Mouse (Mus musculus) neural tube, embryonic 12.5 days (tissue): ENCODE measurements at regions not wholly inside any gene's neighbourhood (a gene's known extent, or its start where the extent isn't known, plus 50 kb on each side); places are given as distances from the start of the nearest gene placed in this dataset.

Experiments used
- ATAC-seq: fragments of 200-750 bp; cut with Nextera tagmentation; 2 replicates; pipeline ENCODE4 v1.8.0; 2017; ENCODE audit warnings: low read depth, mild to moderate bottlenecking, moderate TSS enrichment, moderate library complexity; ENCODE audit not compliant: low FRiP score
- H3K27ac ChIP-seq: fragments of 300-500 bp; sonication (generic); 2 replicates; pipeline ENCODE4 v1.5.1; 2016
- H3K27me3 ChIP-seq: fragments of 300-500 bp; sonication (generic); replicated peaks from 2 replicates; pipeline ENCODE4 v1.6.1; 2016; ENCODE audit warnings: mild to moderate bottlenecking
- H3K36me3 ChIP-seq: fragments of 300-500 bp; sonication (generic); 2 replicates; pipeline ENCODE4 v1.6.1; 2016; ENCODE audit warnings: mild to moderate bottlenecking
- H3K4me1 ChIP-seq: fragments of 300-500 bp; sonication (generic); 2 replicates; pipeline ENCODE4 v1.6.1; 2016
- H3K4me2 ChIP-seq: fragments of 300-500 bp; sonication (generic); replicated peaks from 2 replicates; pipeline ENCODE4 v1.6.1; 2016; ENCODE audit warnings: mild to moderate bottlenecking
- H3K4me3 ChIP-seq: fragments of 300-500 bp; sonication (generic); 2 replicates; pipeline ENCODE4 v1.5.1; 2016
- H3K9ac ChIP-seq: fragments of 300-500 bp; sonication (generic); 2 replicates; pipeline ENCODE4 v1.6.1; 2016; ENCODE audit warnings: mild to moderate bottlenecking
- H3K9me3 ChIP-seq: fragments of 300-500 bp; sonication (generic); 2 replicates; pipeline ENCODE4 v1.6.1; 2016; ENCODE audit warnings: mild to moderate bottlenecking
- WGBS: fragments of 180-500 bp; shearing (Covaris S2); methylation state at CpG from one replicate; pipeline ENCODE4 v1.1.7; 2016; 5-methylcytosine and 5-hydroxymethylcytosine counted together

DNA sequence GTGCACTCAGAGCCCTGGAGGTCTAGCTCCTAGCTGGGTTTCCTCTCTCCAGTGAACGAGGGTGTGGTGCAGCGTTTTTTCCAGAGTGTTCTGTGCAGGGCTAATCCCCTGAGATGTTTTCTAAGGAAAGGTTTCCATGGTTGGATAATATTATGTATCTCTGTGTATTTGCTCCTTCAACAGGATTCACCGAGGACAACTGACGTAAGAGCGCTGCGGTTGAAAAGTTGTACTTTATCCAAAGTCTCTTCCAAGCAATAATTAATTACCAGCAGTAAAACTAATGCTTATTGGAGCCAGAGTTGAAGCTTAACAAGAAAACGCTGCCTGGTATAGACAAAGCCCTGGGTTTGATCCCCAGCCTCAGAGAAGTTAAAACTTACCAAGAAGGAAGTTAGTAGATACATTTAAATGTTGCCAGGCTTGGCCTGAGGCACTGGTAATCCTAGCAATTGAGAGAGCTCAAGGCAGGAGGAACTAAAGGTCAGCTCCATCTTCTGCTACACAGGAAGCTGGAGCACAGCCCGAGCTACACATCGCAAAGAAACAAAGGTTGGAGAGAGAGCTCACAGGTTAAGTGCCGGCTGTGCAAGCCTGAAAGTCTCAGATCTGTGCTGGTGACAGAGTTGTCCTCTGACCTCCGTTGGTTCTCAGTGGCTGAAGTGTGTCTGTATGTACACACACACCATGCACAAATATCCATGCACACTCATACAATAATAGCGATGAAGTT, 51.2 kb upstream of the Rap1b start:
- Histone ChIP-seq H3K9ac (no peak overlapping the region), H3K27ac (no peak overlapping the region), H3K4me1 (no peaks in the 10 kb centered on the region), H3K9me3 (no peaks in the 10 kb centered on the region), H3K4me3 (no peak overlapping the region), H3K4me2 (no peak overlapping the region), H3K27me3 (no peaks in the 10 kb centered on the region), H3K36me3 (no peaks in the 10 kb centered on the region)
- 84% methylated on average over 12 of the region's 12 CpGs for WGBS
- no peak for ATAC-seq

- no peak overlapping the region for H3K9ac ChIP-seq
- no peak overlapping the region for H3K4me3 ChIP-seq
- WGBS: 79% methylated on average over 5 of the region's 5 CpGs
- H3K4me2 ChIP-seq: no peak overlapping the region
- H3K36me3 ChIP-seq: no peaks in the 10 kb centered on the region
- no peak overlapping the region for H3K27ac ChIP-seq
- H3K27me3 ChIP-seq: no peaks in the 10 kb centered on the region
- no peaks in the 10 kb centered on the region for H3K4me1 ChIP-seq
- no peak for ATAC-seq
- H3K9me3 ChIP-seq: no peaks in the 10 kb centered on the region
These were observed 51.9 kb upstream of the Rap1b start for GRCm38 (mm10) chr10:117897766-117898165.

DNA sequence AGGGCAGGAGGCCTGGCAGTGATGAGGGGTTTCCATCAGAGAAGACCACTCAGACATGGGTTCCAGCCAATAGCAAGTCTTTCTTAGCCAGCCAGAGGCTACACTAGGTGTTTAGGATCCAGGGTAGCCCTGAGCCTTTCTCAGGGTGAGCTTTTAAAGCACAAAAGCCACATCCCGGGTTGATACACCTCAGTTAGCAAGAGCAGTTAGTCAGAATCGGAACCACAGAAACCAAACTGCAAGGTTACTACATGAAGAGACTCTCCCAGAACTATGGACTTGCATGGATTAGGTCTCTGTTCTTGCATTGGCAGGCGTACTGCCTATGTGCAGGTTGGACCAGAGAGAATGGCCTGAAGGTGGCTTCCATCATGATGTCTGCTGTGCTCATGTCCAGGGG, 52.6 kb upstream of the Rap1b start:
- Histone ChIP-seq H3K9ac (no peak overlapping the region), H3K36me3 (no peaks in the 10 kb centered on the region), H3K27me3 (no peaks in the 10 kb centered on the region), H3K4me2 (no peak overlapping the region), H3K27ac (no peak overlapping the region), H3K4me3 (no peak overlapping the region), H3K4me1 (no peaks in the 10 kb centered on the region), H3K9me3 (no peaks in the 10 kb centered on the region)
- no peak for ATAC-seq
- WGBS: 96% methylated on average over 3 of the region's 3 CpGs

DNA sequence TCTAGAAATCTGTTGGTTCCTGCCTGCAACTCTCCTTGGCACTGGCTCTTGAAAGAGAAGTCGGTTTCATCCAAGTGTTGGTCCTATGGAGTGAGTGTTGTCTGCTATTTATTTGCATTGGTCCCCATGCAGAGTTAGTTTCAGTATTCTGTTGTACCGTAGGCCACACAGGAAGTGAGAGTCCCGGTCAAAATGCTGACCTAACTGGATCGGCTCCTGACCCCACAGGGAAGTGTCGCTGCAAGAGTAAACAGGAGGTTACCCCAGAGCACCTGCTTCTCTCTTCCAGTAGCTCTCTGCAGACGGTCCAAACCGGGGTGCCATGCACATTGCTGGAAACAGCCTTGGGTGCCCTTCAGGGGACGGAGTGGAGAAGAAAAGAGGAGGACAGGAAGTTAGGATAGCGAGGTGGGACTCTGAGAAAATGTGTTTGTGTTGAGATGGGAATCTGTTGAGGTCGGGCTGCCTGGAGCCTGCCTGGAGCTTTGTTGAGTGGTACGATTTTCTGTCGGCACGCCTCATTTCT, 53.6 kb upstream of the Rap1b start:
- no peak for ATAC-seq
- Histone ChIP-seq H3K9ac (no peak overlapping the region), H3K27me3 (no peaks in the 10 kb centered on the region), H3K27ac (no peak overlapping the region), H3K4me1 (no peaks in the 10 kb centered on the region), H3K9me3 (no peaks in the 10 kb centered on the region), H3K4me2 (no peak overlapping the region), H3K4me3 (no peak overlapping the region), H3K36me3 (no peaks in the 10 kb centered on the region)
- WGBS: 71% methylated on average over 13 of the region's 13 CpGs

- H3K27ac ChIP-seq: no peak overlapping the region
- H3K27me3 ChIP-seq: no peaks in the 10 kb centered on the region
- H3K9me3 ChIP-seq: no peaks in the 10 kb centered on the region
- 17% methylated on average over 27 of the region's 27 CpGs for WGBS
- H3K36me3 ChIP-seq: no peaks in the 10 kb centered on the region
- peak; percentile 59; the same call in 1 of the 2 replicates for ATAC-seq
- H3K4me1 ChIP-seq: peaks cover 3% of the 10 kb centered on the region; the same call in 1 of the 2 replicates
- H3K4me3 ChIP-seq: peak overlapping the region; percentile 31
- H3K9ac ChIP-seq: peak overlapping the region; percentile 35; the same call in 1 of the 2 replicates
- peak overlapping the region; percentile 64 for H3K4me2 ChIP-seq
These were observed 59.9 kb upstream of the Rap1b start for GRCm38 (mm10) chr10:117905666-117906266.

DNA sequence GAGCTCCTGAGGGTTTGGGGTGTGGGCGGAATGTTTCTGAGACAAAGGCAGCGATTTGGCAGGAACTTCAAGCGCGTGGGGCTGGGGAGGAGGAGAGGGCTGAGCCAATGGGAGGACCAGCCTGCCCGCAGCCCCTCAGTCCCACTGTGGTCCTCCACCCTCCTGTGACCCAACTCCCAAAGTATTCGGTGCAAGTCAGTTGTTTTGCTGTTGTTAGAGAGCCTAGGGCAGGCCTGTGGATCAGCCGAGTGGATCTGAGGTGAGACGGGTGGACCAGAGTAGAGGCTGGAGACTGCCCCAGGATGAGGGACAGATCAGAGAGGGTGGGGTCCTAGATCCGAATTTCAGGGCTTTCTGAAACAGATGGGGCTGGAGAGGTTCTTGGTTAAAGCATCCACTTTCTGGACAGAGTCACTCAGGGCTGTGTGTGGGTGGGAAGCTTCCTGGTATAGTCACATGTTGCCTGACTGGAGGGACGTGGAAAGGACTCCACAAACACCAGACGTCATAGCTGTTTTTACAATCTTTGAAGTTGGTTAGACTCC, 60.5 kb upstream of the Rap1b start:
- Histone ChIP-seq H3K4me3 (peak overlapping the region; percentile 31; the same call in 1 of the 2 replicates), H3K4me1 (peaks cover 3% of the 10 kb centered on the region; the same call in 1 of the 2 replicates), H3K4me2 (peak overlapping the region; percentile 64), H3K9ac (0 out of 2 replicates have a peak overlapping the region, but pooled peaks have one; percentile 35), H3K36me3 (no peaks in the 10 kb centered on the region), H3K27me3 (no peaks in the 10 kb centered on the region), H3K27ac (no peak overlapping the region), H3K9me3 (no peaks in the 10 kb centered on the region)
- ATAC-seq: peak; percentile 90
- 35% methylated on average over 11 of the region's 11 CpGs for WGBS

DNA sequence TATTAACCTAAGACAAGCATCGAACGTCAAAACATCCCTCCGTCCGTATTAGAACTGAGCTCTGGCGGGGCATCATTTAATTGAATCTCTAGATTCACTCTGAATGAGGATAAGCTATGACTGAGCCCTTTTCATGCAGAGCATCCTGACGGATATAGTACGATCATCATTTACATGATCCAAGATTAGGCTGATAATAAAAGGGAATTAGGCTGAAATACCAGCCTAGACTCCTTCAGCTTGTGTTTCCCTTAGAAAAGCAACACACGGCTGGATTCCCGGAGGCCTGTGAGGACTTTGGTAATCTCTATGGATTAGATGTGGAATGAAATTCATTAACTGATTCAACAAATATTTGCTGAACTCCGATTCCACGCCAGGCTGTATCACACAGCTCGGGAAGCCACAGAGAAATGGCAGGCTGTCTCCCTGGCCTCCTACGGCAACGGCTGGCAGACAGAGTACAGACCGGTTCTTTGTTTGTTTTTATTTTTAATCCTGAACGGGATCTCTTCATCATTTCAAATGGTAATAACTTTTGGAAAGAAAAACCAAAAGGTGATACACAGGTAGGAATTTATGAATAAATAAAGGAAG, 62.3 kb upstream of the Rap1b start:
- Histone ChIP-seq H3K9me3 (no peaks in the 10 kb centered on the region), H3K9ac (no peak overlapping the region), H3K4me2 (no peak overlapping the region), H3K27me3 (no peaks in the 10 kb centered on the region), H3K4me1 (peaks cover 3% of the 10 kb centered on the region; the same call in 1 of the 2 replicates), H3K4me3 (no peak overlapping the region), H3K36me3 (no peaks in the 10 kb centered on the region), H3K27ac (no peak overlapping the region)
- no peak for ATAC-seq
- 82% methylated on average over 16 of the region's 16 CpGs for WGBS

DNA sequence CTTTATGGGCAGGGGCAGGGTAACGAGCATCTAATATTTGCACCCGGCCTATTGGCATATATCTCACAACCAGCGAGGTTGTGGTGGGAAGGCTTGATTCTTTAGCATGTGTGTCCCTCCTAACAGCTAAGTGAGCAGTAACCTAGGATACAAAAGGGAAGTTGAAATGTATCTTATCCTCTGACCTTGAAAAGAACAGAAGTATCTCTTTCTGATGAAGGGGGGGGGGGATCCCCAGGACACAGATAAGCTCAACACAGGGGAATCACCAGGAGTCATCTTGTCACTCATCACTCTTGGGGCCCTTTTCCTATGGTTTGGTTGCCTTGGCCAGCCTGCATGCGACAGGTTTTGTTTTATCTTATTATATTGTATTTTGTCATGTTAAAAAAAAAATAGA, 63.3 kb upstream of the Rap1b start:
- H3K4me2 ChIP-seq: no peak overlapping the region

GRCm38 (mm10) chr10:117909811-117910239, 64.0 kb upstream of the Rap1b start:
- H3K4me3 ChIP-seq: no peak overlapping the region
- no peak overlapping the region for H3K4me2 ChIP-seq
- H3K4me1 ChIP-seq: peaks cover 3% of the 10 kb centered on the region; the same call in 1 of the 2 replicates
- no peaks in the 10 kb centered on the region for H3K9me3 ChIP-seq
- WGBS: 75% methylated on average over 11 of the region's 11 CpGs
- no peaks in the 10 kb centered on the region for H3K36me3 ChIP-seq
- no peak overlapping the region for H3K27ac ChIP-seq
- ATAC-seq: no peak
- no peak overlapping the region for H3K9ac ChIP-seq
- no peaks in the 10 kb centered on the region for H3K27me3 ChIP-seq

More for the DNA sequence above, 63.3 kb upstream of the Rap1b start:
- Histone ChIP-seq H3K9ac (no peak overlapping the region), H3K9me3 (no peaks in the 10 kb centered on the region), H3K4me3 (no peak overlapping the region), H3K27me3 (no peaks in the 10 kb centered on the region), H3K4me1 (peaks cover 3% of the 10 kb centered on the region; the same call in 1 of the 2 replicates), H3K27ac (no peak overlapping the region), H3K36me3 (no peaks in the 10 kb centered on the region)
- 90% methylated on average over 4 of the region's 4 CpGs for WGBS
- ATAC-seq: no peak

DNA sequence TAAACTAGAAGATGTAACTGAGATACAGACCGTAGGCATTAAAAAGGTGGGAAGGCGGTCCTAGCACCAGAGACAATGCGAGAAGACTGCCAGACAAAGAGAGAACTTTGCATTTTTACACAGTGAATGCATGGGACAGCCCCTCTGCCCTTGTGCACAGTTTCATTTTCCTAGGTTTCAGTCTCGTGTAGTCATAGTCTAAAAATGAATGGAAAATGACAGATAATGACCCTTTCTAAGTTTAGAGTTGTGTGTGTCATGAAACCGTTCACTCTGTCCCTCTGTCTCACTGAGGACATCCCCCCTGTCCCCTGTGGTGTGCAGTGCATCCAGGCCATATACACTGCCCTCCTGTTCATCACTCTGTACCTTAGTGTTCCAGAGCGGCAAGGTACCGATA, 64.6 kb upstream of the Rap1b start:
- H3K9me3 ChIP-seq: no peaks in the 10 kb centered on the region
- WGBS: 89% methylated on average over 7 of the region's 7 CpGs

DNA sequence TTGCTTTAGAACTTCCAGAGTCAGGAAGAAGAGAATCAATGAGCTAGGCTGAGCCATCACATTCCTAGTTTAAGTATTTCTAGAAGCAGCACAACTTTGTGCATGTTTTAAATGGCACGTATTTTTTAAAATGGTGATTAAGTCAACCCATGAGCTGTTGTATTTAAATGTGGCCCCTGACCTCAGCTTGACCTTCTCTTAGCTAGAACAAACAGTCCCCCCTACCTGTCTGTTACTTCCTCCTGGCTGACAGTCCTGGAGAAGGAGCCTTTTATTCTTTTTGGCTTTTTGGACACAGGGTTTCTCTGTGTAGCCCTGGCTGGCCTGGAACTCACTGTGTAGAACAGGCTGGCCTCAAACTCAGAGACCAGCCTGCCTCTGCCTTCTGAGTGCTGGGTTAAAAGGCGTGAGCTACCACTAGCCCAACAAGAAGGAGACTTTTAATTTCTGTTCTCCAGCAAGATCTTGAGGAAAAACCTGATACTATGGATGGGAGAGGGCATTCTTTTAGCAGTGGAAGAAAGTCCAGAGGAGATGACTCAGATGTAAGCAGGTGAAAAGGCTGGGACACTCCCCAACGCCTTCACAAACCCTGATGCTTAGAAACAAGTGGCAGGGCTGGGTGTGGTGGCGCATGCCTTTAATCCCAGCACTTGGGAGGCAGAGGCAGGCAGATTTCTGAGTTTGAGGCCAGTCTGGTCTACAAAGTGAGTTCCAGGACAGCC, 69.3 kb upstream of the Rap1b start:
- no peaks in the 10 kb centered on the region for H3K9me3 ChIP-seq
- no peak for ATAC-seq
- H3K27ac ChIP-seq: no peak overlapping the region
- H3K27me3 ChIP-seq: no peaks in the 10 kb centered on the region
- H3K4me2 ChIP-seq: no peak overlapping the region
- no peak overlapping the region for H3K4me3 ChIP-seq
- H3K36me3 ChIP-seq: no peaks in the 10 kb centered on the region
- no peaks in the 10 kb centered on the region for H3K4me1 ChIP-seq
- no peak overlapping the region for H3K9ac ChIP-seq
- 91% methylated on average over 4 of the region's 4 CpGs for whole genome bisulfite sequencing

More for the DNA sequence above, 64.6 kb upstream of the Rap1b start:
- no peak overlapping the region for H3K4me3 ChIP-seq
- no peak overlapping the region for H3K4me2 ChIP-seq
- no peak overlapping the region for H3K27ac ChIP-seq
- no peaks in the 10 kb centered on the region for H3K27me3 ChIP-seq
- ATAC-seq: no peak
- no peaks in the 10 kb centered on the region for H3K36me3 ChIP-seq
- peaks cover 3% of the 10 kb centered on the region; the same call in 1 of the 2 replicates for H3K4me1 ChIP-seq
- H3K9ac ChIP-seq: no peak overlapping the region
